In the genomic region with DNA sequence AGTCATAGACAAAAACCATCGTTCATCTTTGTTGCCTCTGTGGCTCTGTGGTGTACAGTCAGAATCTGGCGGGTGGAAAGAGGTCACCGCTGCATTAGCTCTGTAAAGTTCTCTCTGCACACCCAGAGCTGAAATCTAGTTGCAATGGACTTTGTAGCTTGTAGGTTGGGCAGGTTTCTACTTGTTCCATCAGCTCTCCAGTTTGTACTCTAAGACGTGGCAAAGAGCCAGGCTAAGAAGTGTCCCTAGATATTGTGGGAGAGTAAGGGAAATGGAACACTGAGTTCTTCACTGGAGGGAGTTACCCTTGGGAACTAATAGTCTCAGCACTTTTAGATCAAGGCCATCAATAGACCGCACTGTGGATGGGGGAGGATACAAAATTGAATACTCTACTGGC, we compare ENCODE assay signal across 18 mouse cellular contexts.
DNase-seq lines count a peak whose midpoint lies in the region; ATAC-seq and TF ChIP-seq lines count a peak whose summit lies in the region.
"Had no signal": no experiment of that assay in that cellular context is flagged by ENCODE, and none has a peak within 500 bp of the region (broad histone marks: within the 10 kb centered on the region; RNA-seq: fewer than 3 reads in every experiment).

No protein-coding gene starts in this region.

- no peak overlapping the region for H3K9ac ChIP-seq in heart, embryonic 11.5 days (ENCODE audit: low read depth, low read length)
- H3K9ac ChIP-seq: embryonic facial prominence, embryonic 12.5 days; forebrain, postnatal 0 days; hindbrain, embryonic 12.5 days; limb, embryonic 15.5 days; midbrain, embryonic 13.5 days had no signal

- ATAC-seq in heart, embryonic 11.5 days (replicated peaks; ENCODE audit: insufficient number of reproducible peaks, low FRiP score, low TSS enrichment): no peak
- ATAC-seq: forebrain, postnatal 0 days; midbrain, embryonic 13.5 days had no signal

- H3K4me2 ChIP-seq in heart, embryonic 11.5 days: no peak overlapping the region
- H3K4me2 ChIP-seq: embryonic facial prominence, embryonic 12.5 days; hindbrain, embryonic 12.5 days; limb, embryonic 15.5 days; midbrain, embryonic 13.5 days had no signal

- H3K27ac ChIP-seq in heart, embryonic 11.5 days (ENCODE audit: low read depth, low read length): no peak overlapping the region
- peak overlapping the region; percentile 88 for H3K27ac ChIP-seq in testis, adult 2 months (ENCODE audit: control insufficient read depth, insufficient read depth, low read depth, low read length)
- H3K27ac ChIP-seq: embryonic facial prominence, embryonic 12.5 days; hindbrain, embryonic 12.5 days; limb, embryonic 15.5 days; midbrain, embryonic 13.5 days had no signal

- no peaks in the 10 kb centered on the region for H3K9me3 ChIP-seq in heart, embryonic 11.5 days (replicated peaks; ENCODE audit: control insufficient read depth, low read length)
- H3K9me3 ChIP-seq: embryonic facial prominence, embryonic 12.5 days; hindbrain, embryonic 12.5 days; limb, embryonic 15.5 days; midbrain, embryonic 13.5 days had no signal

- H3K4me1 ChIP-seq in heart, embryonic 11.5 days (ENCODE audit: control insufficient read depth, insufficient read depth, low read length): no peaks in the 10 kb centered on the region
- H3K4me1 ChIP-seq in testis, adult 2 months (ENCODE audit: control insufficient read depth, insufficient read depth, low read length): no peaks in the 10 kb centered on the region
- H3K4me1 ChIP-seq: embryonic facial prominence, embryonic 12.5 days; hindbrain, embryonic 12.5 days; limb, embryonic 15.5 days; midbrain, embryonic 13.5 days had no signal

- no peaks in the 10 kb centered on the region for H3K27me3 ChIP-seq in heart, embryonic 11.5 days (ENCODE audit: control insufficient read depth, insufficient read depth, low read length)
- no peaks in the 10 kb centered on the region for H3K27me3 ChIP-seq in testis, adult 2 months (ENCODE audit: control insufficient read depth, insufficient read depth, low read length)
- H3K27me3 ChIP-seq: embryonic facial prominence, embryonic 12.5 days; hindbrain, embryonic 12.5 days; limb, embryonic 15.5 days; midbrain, embryonic 13.5 days had no signal

- H3K36me3 ChIP-seq in heart, embryonic 11.5 days (ENCODE audit: control insufficient read depth, insufficient read depth, low read length): no peaks in the 10 kb centered on the region
- no peaks in the 10 kb centered on the region for H3K36me3 ChIP-seq in testis, adult 2 months (ENCODE audit: control insufficient read depth, insufficient read depth, low read length)
- H3K36me3 ChIP-seq: embryonic facial prominence, embryonic 12.5 days; hindbrain, embryonic 12.5 days; limb, embryonic 15.5 days; midbrain, embryonic 13.5 days had no signal

- no peak overlapping the region for H3K4me3 ChIP-seq in heart, embryonic 11.5 days (ENCODE audit: low read depth, low read length)
- no peak overlapping the region for H3K4me3 ChIP-seq in testis, adult 2 months (ENCODE audit: control insufficient read depth, low read depth, low read length)
- H3K4me3 ChIP-seq: embryonic facial prominence, embryonic 12.5 days; hindbrain, embryonic 12.5 days; limb, embryonic 15.5 days; midbrain, embryonic 13.5 days had no signal

- peak; percentile 95 for DNase-seq in heart, adult 11 months
- peak; percentile 34 for DNase-seq in lung, postnatal 25 days (ENCODE audit: low spot score)
- no peak for DNase-seq in lung, postnatal 10 days
- DNase-seq in gonadal fat pad, adult 2 months (ENCODE audit: low read depth): peak; percentile 93
- DNase-seq in left cerebral cortex, adult 8-10 months (ENCODE audit: low spot score in 2 of 2): no peak
- no peak for DNase-seq in left cerebral cortex, postnatal 10 days (ENCODE audit: extremely low spot score in 1 of 2, low spot score in 2 of 2)
- DNase-seq: B cell, adult 2 months; cerebellum, adult 8-10 months; forebrain, postnatal 0 days; heart, postnatal 10 days; right cerebral cortex, postnatal 4 days; thymus, postnatal 14 days had no signal

- no peak for TF ChIP-seq POLR2A in testis, adult 2 months (IDR thresholded peaks at IDR 0.05; ENCODE audit: control insufficient read depth, low read depth, low read length)

- no peak for TF ChIP-seq CTCF in testis, adult 2 months (IDR thresholded peaks at IDR 0.05; ENCODE audit: control insufficient read depth, insufficient read depth, insufficient replicate concordance, low read depth, low read length)

- intact Hi-C loops in left cerebral cortex, postnatal 10 days (cut with DNase I): no loop called here

- 83% methylated on average over 5 of the region's 5 CpGs for WGBS in heart, embryonic 11.5 days (ENCODE audit: insufficient replicate concordance)

Comparison
In these comparisons a context has a peak if more than half of its experiments do, and no peak if none do; other contexts are left out.
1. DNase-seq: peak in heart, adult 11 months (single experiment), lung, postnatal 25 days (single experiment) and gonadal fat pad, adult 2 months (single experiment); none in lung, postnatal 10 days (single experiment), left cerebral cortex, adult 8-10 months (0 of 2) and left cerebral cortex, postnatal 10 days (0 of 2).